Mouse (Mus musculus): ENCODE data around the gene Ar.

- TF ChIP-seq CTCF (IDR thresholded peaks at IDR 0.05; ENCODE audit: extremely low read depth, insufficient read length, insufficient replicate concordance, low read depth, low read length) = no peak
- no peak for TF ChIP-seq POLR2A (IDR thresholded peaks at IDR 0.05; ENCODE audit: low read depth, low read length)
Measured at GRCm38 (mm10) chrX:98245108-98245507, 96.5 kb downstream of the Ar start.
